Mouse (Mus musculus) olfactory bulb, adult 2 months (tissue): ENCODE measurements around the gene Tnfrsf14.

Experiments used
- CTCF ChIP-seq: fragments of 200-500 bp; IDR thresholded peaks from 2 replicates; pipeline ENCODE4 v1.5.1; 2012; ENCODE audit warnings: low read depth, mild to moderate bottlenecking, low read length, moderate library complexity; ENCODE audit not compliant: insufficient read depth
- POLR2A ChIP-seq: fragments of 200-500 bp; IDR thresholded peaks from 2 replicates; pipeline ENCODE4 v1.6.1; 2012; ENCODE audit warnings: mild to moderate bottlenecking, low read depth, low read length, moderate library complexity; ENCODE audit not compliant: insufficient read depth

DNA sequence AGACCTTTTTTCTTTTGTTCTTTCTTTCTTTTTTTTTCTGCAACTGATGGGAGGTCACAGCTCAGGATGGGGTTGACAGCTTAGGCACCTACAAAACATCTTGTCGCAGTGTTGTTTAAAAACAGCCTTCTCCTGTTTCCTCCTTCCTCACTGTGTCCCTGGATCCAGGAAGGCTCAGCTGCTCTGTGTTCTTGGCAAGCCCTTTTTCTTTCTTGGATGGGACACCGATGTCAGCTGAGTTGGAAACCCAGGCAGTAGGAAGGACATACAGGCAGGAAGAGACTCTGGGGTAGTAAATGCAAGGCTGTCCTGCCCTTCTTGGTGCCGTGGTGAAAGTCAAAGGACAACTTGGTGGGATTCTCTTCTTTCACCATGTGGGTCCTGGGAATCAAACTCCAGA is 37.5 kb upstream of the Tnfrsf14 start:
- TF ChIP-seq CTCF, result no peak
- no peak for TF ChIP-seq POLR2A
